In the genomic region with DNA sequence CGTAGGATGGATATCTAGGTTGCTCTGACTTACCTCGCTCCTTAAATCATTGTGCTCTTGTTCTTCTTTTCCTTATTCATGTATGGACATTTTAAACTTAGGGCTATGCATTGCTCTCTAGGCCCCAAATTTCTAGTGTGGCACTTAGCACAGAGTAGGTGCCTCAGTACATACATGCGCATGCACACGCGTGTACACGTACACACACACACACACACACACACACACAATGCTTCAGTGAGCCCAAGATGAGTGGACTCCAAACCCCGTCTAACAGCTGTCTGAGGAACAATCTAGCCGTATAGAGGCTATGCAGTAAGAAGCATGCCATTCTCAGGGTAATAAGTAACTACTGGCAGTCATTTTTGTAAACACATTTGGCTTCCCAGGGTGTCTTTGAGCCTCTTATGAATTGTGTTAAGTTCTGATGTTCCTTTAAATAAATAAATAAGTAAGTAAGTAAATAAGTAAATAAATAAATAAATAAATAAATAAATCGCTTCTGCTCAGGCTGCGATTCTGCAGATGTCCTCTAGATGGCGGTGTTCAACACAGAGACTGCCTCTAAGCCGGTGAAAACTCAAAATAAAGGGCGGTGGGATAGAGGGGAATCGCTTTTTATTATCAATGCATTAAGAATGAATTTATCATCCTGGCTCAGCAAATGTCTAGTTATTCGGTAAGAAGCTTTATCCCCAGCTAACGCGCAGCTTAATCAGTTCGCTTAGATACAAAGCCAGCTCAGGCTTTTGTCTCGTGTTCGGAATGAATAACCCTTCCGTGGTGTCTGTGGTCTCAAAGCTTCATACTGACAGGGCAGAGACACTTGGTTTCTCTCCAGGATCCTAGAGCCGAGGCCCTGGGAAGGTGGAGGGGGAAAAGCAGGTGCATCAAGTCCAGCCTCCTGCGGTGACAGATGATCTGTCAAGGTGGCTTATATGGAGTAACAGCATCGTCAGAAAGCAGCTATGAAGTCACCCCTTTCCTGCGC, we compare ENCODE assay signal across 8 mouse cellular contexts.
DNase-seq lines count a peak whose midpoint lies in the region; ATAC-seq and TF ChIP-seq lines count a peak whose summit lies in the region.

No protein-coding gene starts in this region.

- no peaks in the 10 kb centered on the region for H3K27me3 ChIP-seq in spleen, adult 2 months (ENCODE audit: control insufficient read depth, insufficient read depth, low read length)
- 0 out of 2 replicates have a peak, but pooled peaks cover 5% of the 10 kb centered on the region for H3K27me3 ChIP-seq in embryonic facial prominence, embryonic 13.5 days
- H3K27me3 ChIP-seq in hindbrain, postnatal 0 days (ENCODE audit: insufficient read depth, low read length) = no peaks in the 10 kb centered on the region

- no peaks in the 10 kb centered on the region for H3K9me3 ChIP-seq in embryonic facial prominence, embryonic 13.5 days
- H3K9me3 ChIP-seq in hindbrain, postnatal 0 days (ENCODE audit: low read length) = no peaks in the 10 kb centered on the region

- H3K27ac ChIP-seq in spleen, adult 2 months (ENCODE audit: insufficient read depth, low read length) = no peak overlapping the region
- H3K27ac ChIP-seq in bone marrow, adult 2 months (ENCODE audit: control insufficient read depth, insufficient read depth, low read depth, low read length, poor library complexity) = no peak overlapping the region
- no peak overlapping the region for H3K27ac ChIP-seq in embryonic facial prominence, embryonic 13.5 days
- no peak overlapping the region; the same call in 1 of the 2 replicates for H3K27ac ChIP-seq in hindbrain, postnatal 0 days

- no peaks in the 10 kb centered on the region for H3K36me3 ChIP-seq in spleen, adult 2 months (ENCODE audit: control insufficient read depth, insufficient read depth, low read length)
- H3K36me3 ChIP-seq in embryonic facial prominence, embryonic 13.5 days = no peaks in the 10 kb centered on the region
- H3K36me3 ChIP-seq in hindbrain, postnatal 0 days (ENCODE audit: insufficient read depth, low read length) = no peaks in the 10 kb centered on the region

- H3K4me2 ChIP-seq in embryonic facial prominence, embryonic 13.5 days = peak overlapping the region; percentile 22; the same call in 1 of the 2 replicates
- peak overlapping the region; percentile 48 for H3K4me2 ChIP-seq in hindbrain, postnatal 0 days (ENCODE audit: low read depth, low read length)

- no peak for DNase-seq in spleen, adult 2 months (ENCODE audit: low read depth in 1 of 2, low spot score in 2 of 2)
- DNase-seq in spleen, postnatal 36 days (ENCODE audit: low spot score in 2 of 2) = no peak
- DNase-seq in hindbrain, postnatal 0 days (ENCODE audit: low spot score) = peak; percentile 90
- DNase-seq in lung, postnatal 10 days = peak; percentile 51
- DNase-seq in right cerebral cortex, postnatal 14 days = peak; percentile 48

- H3K9ac ChIP-seq in embryonic facial prominence, embryonic 13.5 days = no peak overlapping the region
- peak overlapping the region; percentile 18; the same call in 1 of the 2 replicates for H3K9ac ChIP-seq in hindbrain, postnatal 0 days (replicated peaks; ENCODE audit: low read length)

- TF ChIP-seq POLR2A in spleen, adult 2 months (IDR thresholded peaks at IDR 0.05; ENCODE audit: low read depth, low read length) = no peak
- TF ChIP-seq POLR2A in bone marrow, adult 2 months (IDR thresholded peaks at IDR 0.05; ENCODE audit: borderline replicate concordance, control insufficient read depth, low read depth, low read length) = no peak

- no peak overlapping the region for H3K4me3 ChIP-seq in spleen, adult 2 months (ENCODE audit: extremely low read depth, insufficient read depth, insufficient read length)
- no peak overlapping the region for H3K4me3 ChIP-seq in bone marrow, adult 2 months (replicated peaks; ENCODE audit: control insufficient read depth, low read depth, low read length)
- no peak overlapping the region for H3K4me3 ChIP-seq in embryonic facial prominence, embryonic 13.5 days
- 0 out of 2 replicates have a peak overlapping the region, but pooled peaks have one; percentile 4 for H3K4me3 ChIP-seq in hindbrain, postnatal 0 days (ENCODE audit: low read length)

- peak; percentile 54; the same call in 1 of the 2 replicates for TF ChIP-seq CTCF in spleen, adult 2 months (IDR thresholded peaks at IDR 0.05; ENCODE audit: extremely low read depth, insufficient read depth, insufficient read length, insufficient replicate concordance)
- peak; percentile 46 for TF ChIP-seq CTCF in bone marrow, adult 2 months (IDR thresholded peaks at IDR 0.05; ENCODE audit: control insufficient read depth, insufficient read depth, low read length)
- peak; percentile 87 for TF ChIP-seq CTCF in hindbrain, postnatal 0 days (IDR thresholded peaks at IDR 0.05; ENCODE audit: low read depth)

- no peaks in the 10 kb centered on the region for H3K4me1 ChIP-seq in spleen, adult 2 months (ENCODE audit: control insufficient read depth, insufficient read depth, insufficient read length)
- H3K4me1 ChIP-seq in bone marrow, adult 2 months (ENCODE audit: control insufficient read depth, insufficient read depth, low read length) = no peaks in the 10 kb centered on the region
- H3K4me1 ChIP-seq in embryonic facial prominence, embryonic 13.5 days = 0 out of 2 replicates have a peak, but pooled peaks cover 3% of the 10 kb centered on the region
- H3K4me1 ChIP-seq in hindbrain, postnatal 0 days (ENCODE audit: insufficient read depth, low read length) = no peaks in the 10 kb centered on the region; the same call in 1 of the 2 replicates

- no peak for ATAC-seq in embryonic facial prominence, embryonic 13.5 days (ENCODE audit: insufficient number of reproducible peaks, insufficient read depth, low FRiP score, low TSS enrichment, low read depth)
- no peak for ATAC-seq in hindbrain, postnatal 0 days
- ATAC-seq in granulocyte monocyte progenitor cell, adult 5-6 weeks (replicated peaks; ENCODE audit: poor library complexity, severe bottlenecking) = no peak

- WGBS in spleen, adult 2 months = 63% methylated on average over 25 of the region's 25 CpGs
- WGBS in bone marrow, adult 2 months = 62% methylated on average over 25 of the region's 25 CpGs
- 58% methylated on average over 25 of the region's 25 CpGs for WGBS in embryonic facial prominence, embryonic 13.5 days
- 42% methylated on average over 25 of the region's 25 CpGs for WGBS in hindbrain, postnatal 0 days

Comparison
In these comparisons a context has a peak if more than half of its experiments do, and no peak if none do; other contexts are left out.
1. DNase-seq: peak in hindbrain, postnatal 0 days (single experiment), lung, postnatal 10 days (single experiment) and right cerebral cortex, postnatal 14 days (single experiment); none in spleen, adult 2 months (0 of 2) and spleen, postnatal 36 days (0 of 2).
2. Peak in every context shown above with its lines, with median percentiles within 50 percentile points of each other: CTCF ChIP-seq.